Mouse (Mus musculus): ENCODE results near the gene Zfp945.
"Not testable (repeated sequence)": the region's sequence is repeated elsewhere in the genome, so short reads cannot be mapped to it uniquely, and the experiment has no call there.

The Zfp945 gene

GRCm38 (mm10) chr17:22866845-22867481 is at the start of gene Zfp945:
TSS of gene Zfp945 (minus strand) at chr17:22867134.
- DNase-seq (ENCODE audit: low spot score in 2 of 2), result peak; percentile 78 to 85

GRCm38 (mm10) chr17:22888302-22888701 is 21.4 kb upstream of the Zfp945 start:
- no peak for DNase-seq (ENCODE audit: low spot score in 2 of 2)

DNA sequence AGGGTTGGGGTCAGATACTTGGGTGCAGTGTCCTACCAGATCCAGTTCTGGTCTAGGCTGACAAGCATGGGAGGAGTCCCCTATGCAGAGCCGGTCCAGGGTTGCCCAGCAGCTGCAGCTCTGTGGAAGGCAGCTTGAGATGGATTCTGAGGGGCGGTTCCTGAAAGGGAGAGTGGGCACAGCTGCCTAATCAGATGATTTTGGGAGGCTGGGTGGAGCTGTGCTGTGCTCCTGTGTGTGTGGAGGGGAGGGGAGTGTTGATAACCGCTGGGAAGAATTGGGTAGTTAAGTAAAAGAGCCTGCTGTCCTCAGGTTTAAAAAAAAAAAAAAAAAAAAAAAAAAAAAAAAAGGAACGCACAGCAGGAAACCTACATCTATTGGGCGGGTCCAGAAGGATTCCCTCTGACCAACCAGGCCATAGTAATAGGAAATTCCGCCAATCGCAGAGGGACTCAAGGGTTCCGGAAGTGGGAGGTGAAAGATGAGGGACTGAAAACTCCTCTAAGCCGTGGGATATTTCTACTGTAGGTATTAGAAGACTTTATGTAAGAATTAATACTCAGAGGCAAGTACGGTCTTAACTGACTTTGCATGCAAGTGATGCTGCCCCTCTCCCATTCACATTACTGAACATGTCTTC is 17.2 kb upstream of the Zfp945 start:
- DNase-seq (ENCODE audit: low spot score in 2 of 2), result no peak

GRCm38 (mm10) chr17:22877427-22878307 is 10.7 kb upstream of the Zfp945 start:
- DNase-seq (ENCODE audit: low spot score in 2 of 2), result no peak

GRCm38 (mm10) chr17:22876316-22876715 is 9.4 kb upstream of the Zfp945 start:
- DNase-seq (ENCODE audit: low spot score in 2 of 2), result peak in 1 of 2 experiments; percentile 20

DNA sequence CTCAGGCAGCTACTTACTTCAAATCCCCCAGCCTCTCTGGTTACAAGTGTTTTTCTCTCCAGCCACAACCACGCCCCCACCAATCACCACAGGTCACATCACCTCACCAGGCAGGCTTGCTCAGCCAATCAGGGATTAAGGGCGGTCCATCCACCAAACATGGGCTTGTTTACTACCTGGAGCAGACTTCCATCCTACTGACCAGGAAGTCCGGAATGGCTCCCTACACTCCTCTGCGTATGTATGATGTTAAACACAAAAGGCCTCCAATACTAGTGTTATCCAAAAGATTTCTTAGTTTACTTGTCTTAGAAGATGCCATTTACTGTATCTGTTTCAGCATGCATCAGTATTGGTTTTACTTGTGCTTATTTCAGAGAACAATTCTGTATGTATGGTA is 8.6 kb upstream of the Zfp945 start:
- DNase-seq (ENCODE audit: low spot score in 2 of 2), result not testable (repeated sequence)

- peak in 1 of 2 experiments; percentile 23 for DNase-seq (ENCODE audit: low spot score in 2 of 2)
Measured at GRCm38 (mm10) chr17:22866421-22866844, 501 bp downstream of the Zfp945 start.

DNA sequence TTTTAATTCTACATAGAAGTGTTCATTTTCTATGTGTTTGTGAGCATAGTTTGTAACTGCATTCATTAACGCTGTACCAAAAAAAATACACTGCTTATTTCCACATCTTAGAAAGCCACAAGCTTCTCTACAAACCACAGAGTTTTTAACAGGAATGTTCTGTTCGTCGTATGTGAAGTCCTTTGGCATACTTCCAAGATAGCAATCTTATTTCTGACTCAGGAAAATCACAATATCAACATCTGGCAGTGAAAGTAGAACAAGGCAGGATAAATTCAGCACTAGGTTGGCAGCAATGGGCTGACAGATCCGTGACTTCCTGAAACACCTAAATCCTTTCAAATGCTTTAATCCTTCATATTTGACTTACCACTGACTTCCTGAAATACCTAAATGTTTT is 45.8 kb downstream of the Zfp945 start:
- DNase-seq (ENCODE audit: low spot score in 2 of 2), result no peak

DNA sequence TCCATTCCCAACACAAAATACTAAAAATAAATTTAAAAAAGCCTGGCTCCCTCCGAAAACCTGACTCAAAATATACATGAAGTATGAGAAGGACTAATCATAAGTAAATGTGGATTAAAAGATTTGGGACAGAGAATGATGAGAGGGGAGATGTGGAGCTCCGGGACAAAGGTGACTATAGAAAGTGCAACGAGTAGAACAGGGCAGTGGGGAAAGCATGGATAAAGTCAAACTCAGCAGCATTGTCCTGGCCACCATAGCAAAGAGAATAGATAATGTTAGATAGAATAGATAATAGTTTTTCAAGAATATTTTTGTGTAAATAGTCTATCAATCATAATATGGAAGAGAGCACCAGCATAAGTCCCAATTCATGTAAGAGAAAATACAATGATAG is 48.7 kb downstream of the Zfp945 start:
- DNase-seq (ENCODE audit: low spot score in 2 of 2), result no peak

DNA sequence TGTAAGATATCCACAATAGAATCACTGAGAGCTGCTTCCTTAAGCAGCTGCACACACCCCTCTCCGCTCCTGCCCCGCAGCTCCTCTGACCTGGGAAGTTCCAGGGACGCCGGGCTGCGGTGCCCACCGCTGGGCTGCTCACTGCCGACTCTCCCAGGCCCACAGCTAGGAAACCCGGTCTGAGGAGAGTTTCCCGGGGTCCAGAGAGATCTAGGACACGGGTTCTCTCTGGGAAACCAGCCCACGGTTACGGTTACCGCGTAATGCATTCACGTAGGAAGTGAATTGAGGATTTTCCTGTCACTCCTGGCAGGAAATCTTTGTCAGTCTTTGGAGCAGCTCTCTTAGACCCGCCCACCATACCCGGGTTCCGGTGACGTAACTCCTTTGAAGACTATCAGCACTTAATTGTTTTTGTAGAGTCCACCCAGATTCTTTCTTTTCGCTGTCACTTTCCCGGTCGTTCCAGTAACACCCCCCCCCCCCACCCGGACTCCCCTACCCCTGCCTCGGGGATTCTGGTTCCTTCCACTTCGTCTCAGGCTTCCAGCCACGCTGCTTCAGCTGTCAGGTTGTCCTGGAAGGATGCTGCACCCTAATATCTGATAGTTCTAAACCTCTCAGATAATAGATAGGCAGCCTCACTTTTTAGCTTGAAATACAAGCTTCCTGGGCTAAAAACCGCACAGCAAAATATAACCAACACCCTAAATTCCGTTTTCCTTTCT is 49.3 kb downstream of the Zfp945 start:
- peak; percentile 79 to 87 for DNase-seq (ENCODE audit: low spot score in 2 of 2)

DNA sequence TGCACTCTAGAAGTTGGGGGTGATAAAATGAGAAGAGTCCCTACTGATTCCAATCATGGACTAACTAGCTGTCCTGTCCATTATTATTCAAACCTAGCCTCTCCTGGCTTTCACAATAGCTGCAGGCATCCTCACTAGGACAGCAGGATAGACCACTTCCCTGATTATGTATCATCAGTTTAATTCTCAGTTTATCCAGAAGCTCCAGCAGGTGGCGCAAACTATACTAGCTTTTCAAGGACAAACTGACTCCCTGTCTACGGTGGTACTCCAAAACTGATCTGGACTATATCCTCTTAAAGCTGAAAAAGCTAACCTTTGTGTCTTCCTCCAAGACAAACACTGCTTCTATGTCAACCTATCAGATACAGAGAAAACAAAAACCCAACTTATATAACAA is 67.2 kb downstream of the Zfp945 start:
- no peak for DNase-seq (ENCODE audit: low spot score in 2 of 2)
